Mouse (Mus musculus): ENCODE data around the gene Iah1.

Iah1 gene

GRCm38 (mm10) chr12:21318143-21318895, 2.1 kb downstream of the Iah1 start:
- peak; percentile 81 for DNase-seq (ENCODE audit: low read depth, low spot score)

- DNase-seq (ENCODE audit: low read depth, low spot score) = no peak
Measured at GRCm38 (mm10) chr12:21320317-21320716, 4.1 kb downstream of the Iah1 start.

DNA sequence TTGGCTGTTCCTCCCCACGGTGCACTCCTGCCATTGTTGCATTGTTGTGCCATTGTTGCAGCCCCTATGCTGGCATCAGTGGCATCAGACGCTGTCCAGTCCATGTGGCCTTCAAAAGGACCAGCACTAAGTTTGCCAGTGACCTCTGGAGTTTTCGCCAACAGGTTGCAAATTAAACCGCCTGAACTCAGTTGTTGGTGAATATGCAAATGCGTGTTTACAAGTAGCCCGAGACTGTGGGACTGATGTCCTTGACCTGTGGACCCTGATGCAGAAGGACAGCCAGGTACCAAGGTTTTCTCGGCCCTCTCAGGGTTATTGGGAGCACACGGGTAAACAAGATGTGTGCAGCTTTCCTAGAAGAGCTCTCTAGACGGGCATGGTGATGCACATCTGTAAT, 5.0 kb downstream of the Iah1 start:
- DNase-seq (ENCODE audit: low read depth, low spot score) = no peak

DNA sequence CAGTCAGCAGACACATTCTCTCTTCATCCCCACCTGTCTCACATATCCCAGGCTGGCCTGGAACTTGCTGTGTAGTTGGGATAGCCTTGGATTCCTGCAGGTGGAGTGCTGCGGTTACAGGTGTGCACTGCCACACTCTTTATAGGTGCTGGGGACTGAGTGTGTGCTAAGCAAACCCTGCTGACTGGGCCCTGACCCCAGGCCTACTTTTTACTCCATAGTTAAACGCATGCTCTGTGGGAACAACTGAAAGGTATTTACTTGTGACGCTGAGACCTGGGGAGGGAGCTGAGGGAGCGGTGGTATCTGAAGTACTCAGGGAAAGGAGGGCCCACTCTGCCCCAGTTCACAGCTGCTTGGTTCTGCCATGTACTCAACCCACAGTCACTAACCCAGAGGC, 6.1 kb downstream of the Iah1 start:
- no peak for DNase-seq (ENCODE audit: low read depth, low spot score)

GRCm38 (mm10) chr12:21322856-21323255, 6.7 kb downstream of the Iah1 start:
- DNase-seq (ENCODE audit: low read depth, low spot score) = no peak

DNA sequence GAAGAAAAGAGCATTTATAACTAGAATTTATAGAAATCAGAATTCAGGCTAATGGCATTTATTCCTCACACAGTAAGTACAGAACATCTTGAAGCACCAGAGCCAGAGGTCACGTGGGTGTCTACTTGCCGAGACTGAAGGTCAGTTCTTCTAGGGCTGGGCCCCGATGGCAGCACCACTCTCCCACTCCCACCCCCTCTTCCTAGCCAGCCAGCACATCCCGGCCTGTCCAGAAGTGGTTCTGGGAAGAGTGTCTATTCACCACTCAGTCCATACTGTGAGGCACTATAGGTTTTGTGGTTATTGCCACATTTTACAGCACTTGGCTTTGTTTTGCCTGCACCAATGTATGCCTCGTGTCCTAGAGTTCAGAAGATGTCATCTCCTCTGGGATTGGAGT, 7.9 kb downstream of the Iah1 start:
- DNase-seq (ENCODE audit: low read depth, low spot score) = no peak

GRCm38 (mm10) chr12:21325266-21325665, 9.1 kb downstream of the Iah1 start:
- DNase-seq (ENCODE audit: low read depth, low spot score) = no peak

- DNase-seq (ENCODE audit: low read depth, low spot score) = no peak
Measured at GRCm38 (mm10) chr12:21326325-21326724, 10.1 kb downstream of the Iah1 start.

DNA sequence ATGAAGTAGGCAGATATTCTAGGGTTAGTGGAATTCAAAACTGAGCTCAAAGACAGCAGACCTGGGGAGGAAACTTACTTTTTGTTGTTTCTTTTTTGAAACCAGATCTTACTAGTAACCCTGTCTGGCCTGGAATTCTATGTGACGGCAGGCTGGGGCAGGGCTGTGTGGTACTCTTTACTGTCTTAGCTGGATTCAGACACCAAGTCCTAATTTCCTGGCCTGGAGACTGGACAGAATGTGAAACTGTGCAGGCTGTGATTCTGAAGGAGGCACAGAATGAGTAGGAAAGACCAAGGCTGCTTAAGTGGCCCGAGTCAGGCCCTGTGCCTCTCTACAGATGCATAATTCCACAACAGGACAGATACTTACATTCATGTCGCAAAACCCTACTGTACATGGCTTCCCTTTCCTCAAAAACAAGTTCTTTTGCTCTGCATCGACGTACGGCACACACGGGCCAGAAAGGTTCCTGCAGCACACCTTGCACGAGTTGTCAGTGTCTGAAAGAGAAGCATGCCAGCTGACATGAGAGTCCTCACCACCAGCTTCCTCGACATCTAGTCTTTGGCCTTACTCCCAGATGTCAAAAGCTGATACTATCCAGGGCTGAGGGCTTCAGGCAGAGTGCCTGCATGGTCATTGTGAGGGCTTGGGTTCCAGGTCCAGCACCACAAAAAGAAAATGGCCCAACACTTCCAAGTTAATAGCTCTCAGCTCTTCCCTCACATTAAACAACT, 13.6 kb downstream of the Iah1 start:
- DNase-seq (ENCODE audit: low read depth, low spot score) = no peak

DNA sequence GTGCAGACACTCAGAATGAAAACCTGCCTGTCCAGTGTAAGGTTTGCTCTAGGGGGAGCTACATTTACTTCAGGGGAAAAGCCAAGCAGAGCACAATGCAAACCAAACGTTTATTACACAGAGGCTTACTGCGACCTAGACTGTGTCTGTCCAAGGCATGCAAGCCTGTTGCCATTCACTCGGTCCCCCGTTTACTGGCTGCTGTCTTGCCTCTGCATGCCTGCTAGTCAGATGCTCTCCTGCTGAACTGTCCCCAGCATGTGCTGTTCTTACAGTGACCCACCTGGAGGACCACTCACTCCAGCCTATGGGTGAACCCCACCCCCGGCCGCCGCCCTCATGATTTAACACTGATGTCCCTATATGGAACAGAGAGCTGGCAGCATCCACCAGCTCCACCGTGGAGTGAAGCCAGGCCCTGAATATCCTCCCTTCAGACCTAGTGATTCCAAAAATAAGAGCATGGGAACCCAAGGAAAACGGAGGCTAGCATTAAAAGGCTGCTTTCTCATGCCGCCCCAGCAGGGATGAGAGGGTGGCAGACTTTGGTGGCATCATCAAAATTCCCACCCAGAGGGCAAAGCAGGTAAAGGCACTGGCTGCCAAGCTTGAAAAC, 14.9 kb downstream of the Iah1 start:
- no peak for DNase-seq (ENCODE audit: low read depth, low spot score)

DNA sequence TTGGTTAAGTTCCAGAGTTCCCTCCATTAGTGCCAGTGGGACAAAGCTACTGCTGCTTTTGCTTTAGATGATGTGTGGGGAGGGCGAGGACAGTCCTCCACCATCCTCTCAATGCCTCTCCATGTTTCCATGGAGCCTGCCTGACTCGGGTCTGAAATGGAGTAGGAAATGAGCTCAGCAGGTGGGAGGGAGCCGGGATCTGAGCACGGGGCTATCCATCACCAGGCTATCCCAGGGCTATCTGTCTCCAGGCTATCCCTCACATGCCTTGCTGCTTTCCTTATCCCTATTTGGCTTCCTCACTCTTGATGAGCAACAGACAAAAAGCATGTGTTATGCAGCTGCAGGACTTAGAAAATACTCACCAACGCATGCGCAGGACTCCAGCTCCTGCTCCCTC, 15.5 kb downstream of the Iah1 start:
- DNase-seq (ENCODE audit: low read depth, low spot score) = no peak

GRCm38 (mm10) chr12:21333021-21333420, 16.8 kb downstream of the Iah1 start:
- no peak for DNase-seq (ENCODE audit: low read depth, low spot score)

DNA sequence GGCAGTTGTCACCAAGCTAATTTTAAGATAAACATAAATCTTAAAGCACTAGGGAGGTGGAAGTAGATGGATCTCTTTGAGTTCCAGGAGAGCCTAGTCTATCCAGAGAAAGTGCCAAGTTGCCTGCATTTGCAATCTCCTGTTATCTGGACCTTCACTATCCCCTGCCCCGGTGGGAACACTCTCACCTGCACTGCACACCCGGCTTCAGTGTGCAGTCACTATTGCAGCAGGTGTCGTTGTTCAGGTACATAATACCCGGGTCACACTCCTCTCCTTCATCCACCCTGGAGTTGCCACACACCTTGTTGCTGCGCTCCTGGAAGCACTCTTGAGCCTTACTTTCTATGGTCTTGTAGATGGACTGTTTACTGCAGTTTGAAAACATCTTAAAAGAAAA, 17.6 kb downstream of the Iah1 start:
- DNase-seq (ENCODE audit: low read depth, low spot score) = no peak

DNA sequence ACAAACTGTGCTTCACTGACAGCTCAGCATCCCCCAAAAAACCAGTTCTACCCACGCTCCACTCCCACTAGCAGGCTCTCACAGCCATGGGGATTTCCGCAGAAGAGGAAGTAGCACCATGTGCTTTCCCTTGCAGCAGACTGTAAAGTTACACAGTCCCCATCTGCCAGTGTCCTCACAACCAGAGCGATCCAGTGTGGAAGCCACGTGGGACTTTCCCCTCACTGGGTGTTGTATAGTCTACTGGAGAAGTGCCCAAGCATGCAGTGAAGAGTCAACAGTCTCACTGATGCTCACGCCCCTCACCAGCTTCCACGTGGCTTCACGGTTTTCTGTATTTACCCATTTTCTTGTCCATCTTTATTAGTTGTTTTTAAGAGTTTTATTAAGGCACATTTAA, 19.7 kb downstream of the Iah1 start:
- DNase-seq (ENCODE audit: low read depth, low spot score) = no peak

GRCm38 (mm10) chr12:21337171-21337570, 21.0 kb downstream of the Iah1 start:
- no peak for DNase-seq (ENCODE audit: low read depth, low spot score)

GRCm38 (mm10) chr12:21340674-21341073, 24.5 kb downstream of the Iah1 start:
- DNase-seq (ENCODE audit: low read depth, low spot score) = no peak

DNA sequence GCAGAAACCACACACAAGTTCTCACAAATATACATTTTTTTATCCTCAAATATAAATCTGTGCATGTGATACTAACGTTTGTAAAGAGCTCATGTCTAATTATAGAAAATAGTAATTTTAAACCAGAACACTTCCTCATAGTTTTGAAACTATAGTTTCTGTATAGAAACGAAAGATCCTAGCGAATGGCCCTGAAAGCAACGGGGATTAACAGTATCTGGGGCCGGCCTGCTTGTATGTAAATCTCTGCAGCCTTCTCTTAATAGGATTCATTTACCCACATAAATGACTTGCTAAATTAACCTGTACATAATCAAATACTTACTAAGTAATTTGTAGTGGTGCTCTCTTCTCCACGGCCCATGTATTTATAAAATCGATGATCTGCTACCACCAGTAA, 30.8 kb downstream of the Iah1 start:
- DNase-seq (ENCODE audit: low read depth, low spot score) = no peak

DNA sequence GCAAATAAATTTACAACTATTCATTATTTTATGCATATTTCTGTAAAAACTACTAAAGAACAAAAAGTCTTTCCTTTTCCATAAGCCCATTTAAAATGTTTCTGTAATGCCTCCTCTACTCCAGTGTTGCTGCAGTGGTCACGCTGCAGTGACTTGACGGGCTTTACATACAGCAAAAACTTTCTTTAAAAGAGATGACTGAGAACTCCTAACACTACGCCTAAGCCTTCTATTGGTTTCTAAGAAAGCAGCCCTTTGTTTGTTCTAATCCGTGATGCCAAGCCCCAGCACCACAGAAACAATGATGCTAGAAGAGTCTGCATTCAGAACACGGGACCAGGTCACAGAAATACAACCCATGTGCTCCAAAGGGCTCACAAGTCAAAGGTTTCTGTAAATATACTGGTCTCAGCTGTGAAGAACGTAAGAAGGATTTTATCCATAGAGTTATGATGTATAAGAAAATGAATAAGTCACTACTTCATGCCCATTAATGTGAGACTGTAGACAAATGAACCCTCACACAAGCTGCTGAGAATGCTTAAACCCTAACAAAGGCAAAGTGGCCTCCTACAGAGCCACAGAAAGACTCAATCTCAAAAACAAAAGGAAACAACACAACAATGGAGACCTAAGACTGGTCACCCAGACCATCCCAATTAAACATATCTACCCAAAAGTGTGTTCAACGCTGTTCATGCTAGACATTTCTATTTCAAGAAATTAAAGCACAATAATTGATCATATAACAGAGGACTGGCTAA, 34.1 kb downstream of the Iah1 start:
- DNase-seq (ENCODE audit: low read depth, low spot score) = peak; percentile 86

- DNase-seq (ENCODE audit: low read depth, low spot score) = no peak
Measured at GRCm38 (mm10) chr12:21353681-21354080, 37.5 kb downstream of the Iah1 start.

DNA sequence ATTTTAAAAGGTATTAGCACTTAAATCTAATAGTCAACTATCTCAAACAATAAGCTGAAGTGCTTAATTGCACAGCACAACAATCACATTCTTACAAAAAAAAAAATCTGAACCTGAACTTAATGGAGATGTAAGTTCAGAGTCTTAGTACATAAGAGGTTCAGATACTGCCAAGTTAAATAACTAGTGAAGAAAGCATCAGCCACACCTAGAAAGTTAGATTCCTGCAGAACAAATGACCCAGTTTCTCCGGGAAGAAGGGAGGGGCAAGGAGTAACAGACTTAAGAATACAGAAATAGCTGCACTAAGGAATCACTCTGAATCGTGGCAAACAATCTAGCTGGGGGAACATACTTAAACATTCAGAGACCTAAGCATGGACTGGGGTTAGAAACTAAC, 46.5 kb downstream of the Iah1 start:
- DNase-seq (ENCODE audit: low read depth, low spot score) = no peak

DNA sequence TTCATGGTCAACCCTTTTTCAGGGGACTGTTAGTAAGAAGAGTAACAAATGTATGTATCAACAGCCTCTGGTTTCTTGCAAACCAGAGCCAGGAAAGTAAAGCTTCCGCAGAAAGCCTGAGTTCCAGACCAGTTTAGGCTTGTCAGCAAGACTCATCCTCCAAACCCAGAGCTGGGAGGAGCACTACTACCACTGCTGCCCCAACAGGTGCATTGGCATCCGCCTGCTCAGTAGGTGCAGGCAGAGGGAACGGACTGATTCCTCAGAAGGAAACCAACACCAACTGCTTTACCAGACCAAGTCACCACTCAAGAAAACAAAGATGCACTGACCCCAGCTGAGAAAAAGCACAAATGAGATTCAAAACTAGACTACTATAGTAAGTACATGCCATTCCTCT, 47.0 kb downstream of the Iah1 start:
- no peak for DNase-seq (ENCODE audit: low read depth, low spot score)

All from R1 (cell line).